Mouse (Mus musculus) neutrophil, adult 83 days (primary cell): Measurements from ENCODE around the gene Gm11564. TPM values are rescaled to one million over a fixed set of nuclear protein-coding genes. Genes with fewer than 3 reads are reported as not detected.

ENCODE experiments used
- total RNA-seq, 2 experiments: library from RNA; stranded (reverse); gene quantifications; one replicate each; pipeline ENCODE4 v1.2.4; 2023

The Gm11564 gene
- not detected for total RNA-seq

GRCm38 (mm10) chr11:99815566-99815965, at the start of gene Gm11564:
Gene Gm11564, minus strand, starts transcription at chr11:99815666.

GRCm38 (mm10) chr11:99864176-99864575, 48.7 kb upstream of the Gm11564 start, which contains the start of gene Gm11559:
Gene Gm11559, plus strand, starts transcription at chr11:99864476.

GRCm38 (mm10) chr11:99857617-99858016, 42.2 kb upstream of the Gm11564 start, which contains the start of gene Gm11568:
Gene Gm11568, plus strand, starts transcription at chr11:99857917.

GRCm38 (mm10) chr11:99851508-99851907, 36.0 kb upstream of the Gm11564 start, which contains the start of gene Krtap4-16:
Gene Krtap4-16, minus strand, starts transcription at chr11:99851608.

GRCm38 (mm10) chr11:99837966-99838365, 22.5 kb upstream of the Gm11564 start, which contains the start of gene 2300003K06Rik:
Gene 2300003K06Rik, minus strand, starts transcription at chr11:99838066.

GRCm38 (mm10) chr11:99809792-99810191, 5.7 kb downstream of the Gm11564 start, which contains the start of gene Krtap4-13:
Gene Krtap4-13, minus strand, starts transcription at chr11:99809892.

GRCm38 (mm10) chr11:99804346-99804745, 11.1 kb downstream of the Gm11564 start, which contains the start of gene Gm11554:
Gene Gm11554, minus strand, starts transcription at chr11:99804446.

GRCm38 (mm10) chr11:99798832-99799231, 16.6 kb downstream of the Gm11564 start, which contains the start of gene Gm11569:
Gene Gm11569, minus strand, starts transcription at chr11:99798932.

GRCm38 (mm10) chr11:99793367-99793766, 22.1 kb downstream of the Gm11564 start, which contains the start of gene Gm11596:
Gene Gm11596, minus strand, starts transcription at chr11:99793467.

GRCm38 (mm10) chr11:99784900-99785299, 30.6 kb downstream of the Gm11564 start, which contains the start of gene Krtap4-9:
Gene Krtap4-9, plus strand, starts transcription at chr11:99785200.

GRCm38 (mm10) chr11:99780604-99781003, 34.9 kb downstream of the Gm11564 start, which contains the start of gene Krtap4-8:
Gene Krtap4-8, minus strand, starts transcription at chr11:99780704.

GRCm38 (mm10) chr11:99772813-99773212, 42.7 kb downstream of the Gm11564 start, which contains the start of gene Gm11595:
Gene Gm11595, minus strand, starts transcription at chr11:99772913.

Other genes with a start within 250 kb of the Gm11564 start
- not detected for gene Krtap3-1, start 249.0 kb downstream of the Gm11564 start, total RNA-seq
- not detected for gene Krtap1-5, start 234.7 kb downstream of the Gm11564 start, total RNA-seq
- gene Krtap1-4, start 232.0 kb downstream of the Gm11564 start, total RNA-seq = not detected
- gene Krtap1-3, start 224.3 kb downstream of the Gm11564 start, total RNA-seq = not detected
- gene Krtap9-3, start 217.6 kb downstream of the Gm11564 start, total RNA-seq = not detected
- gene Gm11938, start 212.4 kb downstream of the Gm11564 start, total RNA-seq = not detected
- not detected for gene Gm11937, start 205.5 kb downstream of the Gm11564 start, total RNA-seq
- gene Krtap2-4, start 200.8 kb downstream of the Gm11564 start, total RNA-seq = not detected
- not detected for gene Gm11562, start 195.2 kb downstream of the Gm11564 start, total RNA-seq
- gene Krtap4-1, start 187.4 kb downstream of the Gm11564 start, total RNA-seq = not detected
- gene Krtap4-2, start 180.6 kb downstream of the Gm11564 start, total RNA-seq = not detected
- gene Krtap4-7, start 171.6 kb downstream of the Gm11564 start, total RNA-seq = not detected
- not detected for gene Gm11555, start 165.4 kb downstream of the Gm11564 start, total RNA-seq
- gene Gm11563, start 156.7 kb downstream of the Gm11564 start, total RNA-seq = not detected
- gene Krtap4-6, start 149.7 kb downstream of the Gm11564 start, total RNA-seq = not detected
- not detected for gene Gm14190, start 124.9 kb downstream of the Gm11564 start, total RNA-seq
- gene Gm14180, start 81.4 kb downstream of the Gm11564 start, total RNA-seq = not detected
- not detected for gene Gm11595, start 42.8 kb downstream of the Gm11564 start, total RNA-seq
- gene Krtap4-8, start 35.0 kb downstream of the Gm11564 start, total RNA-seq = not detected
- gene Krtap4-9, start 30.5 kb downstream of the Gm11564 start, total RNA-seq = not detected
- gene Gm11596, start 22.2 kb downstream of the Gm11564 start, total RNA-seq = not detected
- not detected for gene Gm11569, start 16.7 kb downstream of the Gm11564 start, total RNA-seq
- gene Gm11554, start 11.2 kb downstream of the Gm11564 start, total RNA-seq = not detected
- not detected for gene Krtap4-13, start 5.8 kb downstream of the Gm11564 start, total RNA-seq
- not detected for gene 2300003K06Rik, start 22.4 kb upstream of the Gm11564 start, total RNA-seq
- gene Krtap4-16, start 35.9 kb upstream of the Gm11564 start, total RNA-seq = not detected
- not detected for gene Gm11568, start 42.3 kb upstream of the Gm11564 start, total RNA-seq
- not detected for gene Gm11559, start 48.8 kb upstream of the Gm11564 start, total RNA-seq
- not detected for gene Krtap9-1, start 57.7 kb upstream of the Gm11564 start, total RNA-seq
- gene Gm11567, start 63.5 kb upstream of the Gm11564 start, total RNA-seq = not detected
- gene Krtap31-1, start 92.3 kb upstream of the Gm11564 start, total RNA-seq = not detected
- gene Gm11565, start 99.1 kb upstream of the Gm11564 start, total RNA-seq = not detected
- gene Krtap31-2, start 120.6 kb upstream of the Gm11564 start, total RNA-seq = not detected
- gene Krtap9-5, start 132.8 kb upstream of the Gm11564 start, total RNA-seq = not detected
- gene Krtap29-1, start 163.4 kb upstream of the Gm11564 start, total RNA-seq = not detected
- gene Krtap16-1, start 170.9 kb upstream of the Gm11564 start, total RNA-seq = not detected
- not detected for gene Krtap17-1, start 178.3 kb upstream of the Gm11564 start, total RNA-seq
- not detected for gene Krt33a, start 200.5 kb upstream of the Gm11564 start, total RNA-seq
- gene Krt33b, start 214.2 kb upstream of the Gm11564 start, total RNA-seq = not detected
- not detected for gene Krt34, start 225.9 kb upstream of the Gm11564 start, total RNA-seq
- gene Krt31, start 234.9 kb upstream of the Gm11564 start, total RNA-seq = not detected